Mouse (Mus musculus) adrenal gland, postnatal 25 days (tissue): ENCODE measurements around the gene E4f1. TPM values are rescaled to one million over a fixed set of nuclear protein-coding genes. Genes with fewer than 3 reads are reported as not detected.

Experiments used
- DNase-seq: peaks from one replicate; pipeline ENCODE4 v3.0.0; 2021; ENCODE audit warnings: mixed read lengths
- long read RNA-seq: library from polyadenylated mRNA; stranded (forward); transcript quantifications from one replicate; pipeline ENCODE4 v2.0.0, GENCODE M21; 2021
- total RNA-seq: library from RNA; stranded (reverse); gene quantifications from 2 replicates; pipeline ENCODE4 v1.2.3, GENCODE M21; 2021

The E4f1 gene
- 21.7 and 33.7 TPM in 2 replicates for total RNA-seq
- long read RNA-seq, transcript E4f1-201 (14 exons, 2,574 nt) = major isoform, 7 of 44 reads
- long read RNA-seq, partial matches to known transcripts = 5 of 44 reads
- long read RNA-seq, other reads (novel, unspliced or antisense) = 28 of 44 reads

DNA sequence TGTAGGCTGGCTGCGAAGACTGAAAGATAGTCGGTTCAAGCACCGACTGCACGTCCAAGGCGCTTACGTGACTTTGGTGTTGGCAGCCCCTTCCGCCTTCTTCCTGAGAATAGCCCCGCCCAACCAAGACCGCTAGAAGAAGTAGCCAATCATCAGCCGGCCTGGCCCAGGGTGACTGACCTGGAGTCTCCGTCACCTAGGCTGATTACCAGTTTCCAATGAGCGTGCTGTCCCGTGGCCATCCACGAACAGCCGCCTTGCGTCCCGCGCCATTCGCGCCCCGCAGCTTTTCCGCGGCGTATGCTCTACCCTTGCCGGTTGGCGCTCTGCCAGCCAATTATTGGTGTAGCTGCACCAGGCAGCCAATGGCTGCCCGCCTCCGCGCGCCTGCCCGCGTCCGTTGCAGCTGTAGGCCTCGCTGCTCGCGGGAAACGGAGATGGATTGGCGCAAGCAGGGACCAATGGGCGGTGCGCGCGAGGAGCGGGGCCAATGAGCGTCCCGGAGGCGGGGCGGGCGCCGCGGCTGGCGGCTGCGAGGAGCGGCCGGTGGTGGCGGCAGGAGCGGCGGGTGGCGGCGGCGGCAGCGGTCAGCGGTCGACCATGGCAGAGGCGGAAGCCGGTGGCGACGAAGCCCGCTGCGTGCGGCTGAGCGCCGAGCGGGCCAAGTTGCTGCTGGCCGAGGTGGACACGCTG lies at the start of gene E4f1, which contains the start of gene Pgp:
E4f1 (minus strand) TSS at position 404 of the 693 bp plus-strand sequence.
Pgp (plus strand) TSS at position 483 of the 693 bp plus-strand sequence.
- peak; percentile 99 for DNase-seq

- no peak for DNase-seq
Measured at GRCm38 (mm10) chr17:24514270-24515257, 44.5 kb upstream of the E4f1 start.

GRCm38 (mm10) chr17:24513609-24514008 lies 43.5 kb upstream of the E4f1 start:
- DNase-seq = peak; percentile 63

DNA sequence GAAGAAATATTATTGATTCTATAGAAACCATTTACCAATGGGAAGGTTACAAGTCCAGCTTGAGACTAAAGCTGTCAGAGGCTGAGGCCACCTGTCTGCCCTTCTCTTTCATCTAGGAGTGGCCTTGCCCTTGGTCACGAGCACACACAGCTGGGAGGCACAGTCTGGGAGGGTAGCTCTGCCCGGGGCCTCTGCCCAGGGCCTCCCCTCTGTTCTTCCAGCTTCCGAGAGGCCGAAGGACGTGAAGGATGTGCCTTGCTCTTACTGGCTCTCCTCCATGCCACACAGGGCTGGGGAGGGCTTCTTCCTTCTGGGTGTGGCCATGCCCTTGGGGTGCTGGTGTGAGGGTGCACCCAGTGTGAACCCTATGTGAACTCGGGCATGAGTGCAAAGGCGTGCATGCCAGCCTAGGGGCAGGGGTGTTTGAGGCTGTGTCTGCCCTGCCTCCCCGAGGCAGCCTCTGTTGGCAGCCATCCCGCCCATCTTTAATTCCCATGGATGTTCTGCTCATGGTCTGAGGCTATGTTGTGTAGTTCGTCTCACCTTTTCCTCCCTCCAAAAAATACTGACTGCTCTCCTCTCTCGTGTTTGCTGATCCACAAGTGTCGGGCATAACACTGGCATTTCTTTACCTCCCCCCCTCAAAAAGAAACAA lies 37.8 kb upstream of the E4f1 start:
- no peak for DNase-seq

DNA sequence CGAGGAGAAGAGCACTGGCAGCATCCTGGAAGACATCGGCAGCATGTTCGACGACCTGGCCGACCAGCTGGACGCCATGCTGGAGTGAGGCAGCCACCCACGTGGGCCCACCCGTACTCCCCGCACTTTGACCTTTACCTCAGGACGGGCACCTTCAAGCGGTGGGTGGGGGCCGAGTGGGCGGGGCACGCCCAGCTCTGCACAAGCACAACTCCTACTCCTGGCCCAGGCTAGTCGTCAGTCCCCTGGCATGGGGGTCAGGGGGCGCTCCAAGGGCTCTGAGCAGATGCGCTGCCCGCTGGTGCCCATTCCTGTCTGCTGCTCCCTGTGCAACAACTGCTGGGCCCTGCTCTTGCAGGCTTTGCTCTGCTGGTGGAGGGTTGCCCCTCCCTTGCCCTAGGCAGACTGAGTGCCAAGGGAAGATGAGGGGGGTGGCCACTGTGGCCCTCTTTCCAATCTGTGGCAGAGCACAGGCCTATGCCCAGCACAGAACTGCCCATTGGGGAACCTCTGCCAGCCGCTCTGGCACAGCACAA lies 37.1 kb upstream of the E4f1 start:
- no peak for DNase-seq

GRCm38 (mm10) chr17:24506332-24507070 lies 36.4 kb upstream of the E4f1 start:
- peak; percentile 55 for DNase-seq

DNA sequence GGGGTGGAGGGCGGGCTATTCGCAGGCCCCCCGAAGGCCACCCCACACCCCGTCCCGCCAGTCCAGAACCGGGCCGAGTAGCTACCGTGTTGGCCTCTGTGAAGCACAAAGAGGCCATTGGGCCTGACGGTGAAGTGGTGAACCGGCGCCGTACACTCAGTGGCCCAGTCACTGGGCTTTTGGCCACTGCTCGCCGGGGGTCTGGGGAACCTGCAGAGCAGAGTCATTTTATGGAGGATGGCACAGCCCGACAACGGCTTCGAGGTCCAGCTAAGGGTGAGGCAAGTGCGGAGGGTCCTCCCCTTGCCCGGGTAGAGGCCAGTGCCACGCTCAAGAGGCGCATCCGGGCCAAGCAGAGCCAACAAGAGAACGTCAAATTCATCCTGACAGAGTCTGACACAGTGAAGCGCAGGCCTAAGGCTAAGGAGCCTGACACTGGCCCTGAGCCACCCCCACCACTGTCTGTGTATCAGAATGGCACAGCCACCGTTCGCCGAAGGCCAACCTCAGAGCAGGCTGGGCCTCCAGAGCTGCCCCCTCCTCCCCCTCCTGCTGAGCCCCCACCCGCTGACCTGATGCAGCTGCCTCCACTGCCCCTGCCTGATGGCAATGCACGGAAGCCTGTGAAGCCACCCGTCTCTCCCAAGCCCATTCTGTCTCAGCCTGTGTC lies 35.3 kb upstream of the E4f1 start:
- DNase-seq = no peak

DNA sequence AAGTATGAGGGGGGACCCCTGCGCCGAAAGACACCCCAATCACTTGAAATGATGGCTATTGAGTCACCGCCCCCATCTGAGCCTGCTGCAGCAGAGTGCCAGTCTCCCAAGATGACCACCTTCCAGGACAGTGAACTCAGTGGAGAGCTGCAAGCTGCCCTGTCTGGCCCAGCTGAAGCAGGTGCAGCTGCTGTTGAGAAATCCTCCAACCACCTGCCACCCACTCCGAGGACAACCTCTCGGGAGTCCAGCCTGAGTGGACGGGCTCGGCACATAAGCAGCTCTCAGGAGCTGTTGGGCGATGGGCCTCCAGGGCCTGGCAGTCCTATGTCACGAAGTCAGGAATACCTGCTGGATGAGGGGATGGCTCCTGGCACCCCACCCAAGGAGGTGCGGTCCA lies 34.0 kb upstream of the E4f1 start:
- DNase-seq = no peak

DNA sequence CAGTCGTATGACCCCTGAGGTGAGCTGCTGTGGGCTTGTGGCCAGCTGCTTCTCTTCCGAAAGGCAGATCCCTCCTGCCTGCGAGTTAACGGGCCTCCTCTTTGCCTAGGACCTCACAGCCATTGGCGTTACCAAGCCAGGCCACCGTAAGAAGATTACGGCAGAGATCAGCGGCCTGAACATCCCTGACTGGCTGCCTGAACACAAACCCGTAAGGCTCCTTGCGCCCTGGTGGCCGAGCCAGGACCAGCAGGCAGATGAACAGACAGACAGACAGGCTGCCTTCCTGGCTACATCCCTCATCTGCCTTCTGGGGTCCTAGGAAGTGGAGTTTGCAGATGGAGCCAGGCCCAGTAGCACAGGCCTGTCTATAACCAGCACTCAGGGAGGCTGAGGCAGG lies 32.1 kb upstream of the E4f1 start:
- DNase-seq = no peak

DNA sequence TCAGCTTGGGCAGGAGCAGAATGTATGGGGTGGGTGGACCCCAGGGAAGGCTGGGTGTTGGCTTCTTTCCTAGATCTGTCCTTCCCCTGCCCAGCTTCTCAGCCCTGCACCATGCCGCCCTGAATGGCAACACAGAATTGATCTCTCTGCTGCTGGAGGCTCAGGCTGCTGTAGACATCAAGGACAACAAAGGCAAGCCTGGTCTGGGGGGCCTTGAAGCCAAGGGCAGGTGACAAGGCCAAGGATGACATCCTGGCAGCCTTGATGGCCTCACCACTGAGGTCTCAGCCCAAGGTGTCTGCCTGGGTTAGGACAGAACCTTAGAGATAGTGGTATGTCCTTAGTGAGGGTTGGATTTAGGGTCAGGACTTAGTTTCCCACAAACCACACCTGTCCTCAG lies 25.9 kb upstream of the E4f1 start:
- DNase-seq = no peak

DNA sequence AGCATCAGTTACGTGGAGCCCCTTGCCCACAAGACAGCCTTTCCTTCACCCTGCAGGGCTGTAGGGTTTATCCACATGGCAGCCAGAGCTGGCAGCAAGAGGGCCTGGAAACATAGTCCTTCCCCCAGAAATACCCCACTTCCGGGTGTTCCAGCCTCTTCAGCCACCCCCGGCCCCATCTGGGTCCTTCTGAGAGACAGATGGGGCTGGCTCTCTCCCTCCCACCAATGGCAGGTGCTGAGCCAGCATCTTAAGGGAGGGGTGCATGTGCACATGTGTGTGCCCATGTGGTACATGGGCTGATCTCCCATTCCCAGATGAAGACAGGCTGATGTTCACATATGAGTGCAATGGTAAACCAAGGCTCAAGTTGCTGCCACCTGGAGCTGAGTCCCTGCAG lies 25.3 kb upstream of the E4f1 start:
- no peak for DNase-seq

- DNase-seq = no peak
Measured at GRCm38 (mm10) chr17:24494627-24495335, 24.7 kb upstream of the E4f1 start.

GRCm38 (mm10) chr17:24490399-24490798 lies 20.3 kb upstream of the E4f1 start:
- no peak for DNase-seq

- DNase-seq = no peak
Measured at GRCm38 (mm10) chr17:24489265-24490030, 19.3 kb upstream of the E4f1 start.

DNA sequence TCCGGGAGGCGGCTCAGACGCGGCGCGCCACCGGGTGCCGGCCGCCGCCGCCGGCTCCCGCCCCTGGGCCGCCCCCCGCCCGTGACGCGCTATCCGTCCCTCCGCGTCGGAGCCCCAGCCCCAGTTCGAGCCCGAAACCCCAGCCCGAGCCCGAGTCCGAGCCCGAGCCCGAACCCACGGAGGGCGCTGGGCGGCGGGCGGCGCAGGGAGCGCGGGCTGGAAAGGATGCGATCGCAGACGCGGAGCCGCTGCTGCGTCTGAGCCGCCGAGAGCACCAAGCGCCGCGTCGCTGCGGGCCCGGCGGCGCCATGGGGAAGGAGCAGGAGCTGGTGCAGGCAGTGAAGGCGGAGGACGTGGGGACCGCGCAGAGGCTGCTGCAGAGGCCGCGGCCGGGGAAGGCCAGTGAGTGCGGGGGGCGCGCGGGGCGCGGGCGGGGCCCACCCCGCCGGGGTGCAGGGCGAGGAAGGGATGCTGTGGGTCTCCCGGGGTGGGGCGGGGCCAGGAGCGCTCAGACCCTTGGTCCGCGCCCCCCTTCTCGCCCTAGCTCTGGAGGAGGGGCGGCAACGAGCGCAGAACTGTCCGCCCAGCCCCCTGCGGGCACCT lies 18.6 kb upstream of the E4f1 start:
- DNase-seq = peak; percentile 54

- peak; percentile 58 for DNase-seq
Measured at GRCm38 (mm10) chr17:24488186-24488661, 18.1 kb upstream of the E4f1 start, which contains the start of gene Caskin1. Caskin1 (plus strand) TSS chr17:24488601.

GRCm38 (mm10) chr17:24485090-24485860 lies 15.2 kb upstream of the E4f1 start:
- no peak for DNase-seq

DNA sequence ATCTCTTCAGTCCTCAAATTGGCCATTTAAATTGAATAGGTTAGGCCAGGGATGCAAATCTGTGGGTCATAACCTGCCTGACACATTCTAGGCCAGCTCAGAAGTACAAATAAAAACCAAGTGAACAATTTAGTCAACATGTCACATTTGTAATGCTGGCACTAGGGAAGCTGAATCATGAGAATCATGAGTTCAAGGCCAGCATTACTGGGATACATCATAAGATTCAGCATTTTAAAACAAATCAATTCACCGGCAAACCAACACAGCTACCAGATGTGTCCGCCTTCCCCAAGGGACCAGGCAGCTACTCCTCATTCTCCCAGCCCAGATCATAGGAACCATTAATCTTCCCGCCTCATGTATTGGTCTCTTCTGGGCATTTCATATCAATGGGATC lies 13.4 kb upstream of the E4f1 start:
- no peak for DNase-seq
